Mouse (Mus musculus): Measurements from ENCODE around the gene Nol4l. TPM values are rescaled to one million over a fixed set of nuclear protein-coding genes. Genes with fewer than 3 reads are reported as not detected.

Gene Nol4l
- polyA plus RNA-seq, 1 experiment from 2014 or later = 5.8 TPM

DNA sequence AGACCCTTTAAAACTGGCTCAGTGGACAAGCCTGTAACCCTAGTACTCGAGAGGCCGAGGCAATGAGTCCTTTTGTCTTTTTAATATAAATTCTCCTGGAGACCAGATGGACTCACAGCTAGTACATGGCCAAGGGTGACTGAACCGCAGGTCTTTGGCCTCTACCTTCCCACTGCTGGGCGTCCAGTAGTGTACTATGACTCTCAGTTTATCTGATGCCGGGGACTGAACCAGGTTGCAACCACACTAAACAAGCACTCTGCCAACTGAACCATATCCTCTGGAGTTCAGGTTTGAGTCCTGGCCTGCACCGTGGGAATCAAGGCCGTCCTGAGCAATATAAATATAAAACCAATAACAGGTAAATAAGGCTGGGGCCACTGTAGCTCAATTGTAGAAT, 24.8 kb upstream of the Nol4l start:
- Histone ChIP-seq H3K4me3 (ENCODE audit: inconsistent target) (no peak overlapping the region), H3K79me2 (ENCODE audit: inconsistent target) (no peaks in the 10 kb centered on the region), H3K27ac (no peak overlapping the region), H3K36me3 (ENCODE audit: inconsistent target) (no peaks in the 10 kb centered on the region)
- WGBS (ENCODE audit: missing documents) = 87% methylated on average over 7 of the region's 7 CpGs

DNA sequence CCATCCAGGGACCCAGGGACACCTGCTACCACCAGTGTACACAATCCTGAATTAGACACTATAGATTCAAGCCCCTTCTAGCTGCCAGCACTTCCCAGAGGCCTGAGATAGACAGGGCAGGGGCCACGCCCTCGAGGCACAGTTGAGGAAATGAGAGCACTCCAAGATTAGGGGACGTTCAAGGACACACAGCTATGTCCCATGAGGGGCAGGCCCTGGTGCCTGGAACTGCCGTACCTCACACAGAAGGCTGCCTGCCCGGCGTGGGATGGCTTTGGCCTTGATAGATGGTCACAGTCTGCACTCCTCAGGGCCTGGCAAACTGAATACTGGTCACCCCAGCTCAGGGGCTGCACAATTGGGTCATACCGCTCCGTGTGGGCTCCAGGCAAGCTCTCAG, 19.7 kb upstream of the Nol4l start:
- no peak overlapping the region for H3K4me3 ChIP-seq (ENCODE audit: inconsistent target)
- WGBS (ENCODE audit: missing documents) = 67% methylated on average over 8 of the region's 8 CpGs
- H3K79me2 ChIP-seq (ENCODE audit: inconsistent target) = no peaks in the 10 kb centered on the region
- H3K27ac ChIP-seq = no peak overlapping the region
- no peaks in the 10 kb centered on the region for H3K36me3 ChIP-seq (ENCODE audit: inconsistent target)

DNA sequence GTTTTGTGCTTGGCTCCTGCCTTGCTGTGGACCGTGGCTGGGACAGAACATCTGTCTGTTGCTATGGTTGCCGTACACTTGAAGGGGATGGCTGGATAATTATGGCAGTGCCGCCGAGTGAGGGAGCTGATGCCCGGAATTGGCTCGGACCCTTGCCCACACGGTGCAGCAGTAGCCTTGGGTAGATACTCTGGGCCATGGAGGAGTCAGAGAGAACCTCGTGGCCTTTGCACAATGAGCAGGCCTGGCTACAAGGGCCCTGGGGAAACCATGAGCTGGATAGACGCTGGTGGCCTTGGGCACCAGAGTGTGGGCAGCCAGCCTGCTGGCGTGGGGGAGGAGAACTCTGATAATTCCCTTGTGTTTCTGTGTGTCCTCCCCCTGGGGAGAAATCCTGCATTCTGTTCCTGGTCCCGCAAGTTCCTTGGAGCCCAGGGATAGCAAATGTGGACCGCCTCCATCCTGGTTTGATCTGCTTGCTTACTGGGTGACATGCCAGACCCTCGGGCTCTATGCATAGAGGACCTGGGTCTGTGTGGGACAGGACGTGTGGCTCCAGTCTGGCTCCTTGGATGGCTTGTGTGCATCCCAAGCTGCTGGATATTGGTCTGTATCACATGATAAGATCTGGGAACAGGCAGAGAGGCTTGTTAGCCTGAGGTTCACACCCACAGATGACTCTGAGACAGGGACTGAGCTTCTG, 18.6 kb upstream of the Nol4l start:
- 91% methylated on average over 14 of the region's 14 CpGs for WGBS (ENCODE audit: missing documents)
- H3K4me3 ChIP-seq (ENCODE audit: inconsistent target) = no peak overlapping the region
- no peak overlapping the region for H3K27ac ChIP-seq
- no peaks in the 10 kb centered on the region for H3K36me3 ChIP-seq (ENCODE audit: inconsistent target)
- H3K79me2 ChIP-seq (ENCODE audit: inconsistent target) = no peaks in the 10 kb centered on the region

DNA sequence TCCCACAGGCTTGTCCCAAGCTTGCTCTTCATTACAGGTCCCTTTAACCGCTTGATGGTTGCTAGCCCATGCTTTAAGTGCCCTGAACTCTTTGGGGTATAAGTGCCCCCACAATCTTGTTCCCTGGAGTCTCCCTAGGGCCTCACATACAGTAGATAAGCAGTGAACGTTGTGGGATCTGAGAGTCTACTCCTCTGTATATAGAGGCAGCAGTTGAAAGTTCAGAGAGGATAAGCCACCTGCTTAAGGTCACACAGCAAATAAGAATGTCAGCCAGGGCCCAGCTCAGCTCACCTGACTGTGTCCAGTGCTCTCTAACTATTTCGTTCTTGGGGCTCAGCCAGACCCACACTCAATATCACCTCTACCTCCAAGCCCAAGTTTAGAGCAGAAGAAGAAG, 17.9 kb upstream of the Nol4l start:
- H3K36me3 ChIP-seq (ENCODE audit: inconsistent target) = no peaks in the 10 kb centered on the region
- no peak overlapping the region for H3K4me3 ChIP-seq (ENCODE audit: inconsistent target)
- WGBS (ENCODE audit: missing documents) = 90% methylated on average over 3 of the region's 3 CpGs
- H3K27ac ChIP-seq = no peak overlapping the region
- H3K79me2 ChIP-seq (ENCODE audit: inconsistent target) = no peaks in the 10 kb centered on the region

DNA sequence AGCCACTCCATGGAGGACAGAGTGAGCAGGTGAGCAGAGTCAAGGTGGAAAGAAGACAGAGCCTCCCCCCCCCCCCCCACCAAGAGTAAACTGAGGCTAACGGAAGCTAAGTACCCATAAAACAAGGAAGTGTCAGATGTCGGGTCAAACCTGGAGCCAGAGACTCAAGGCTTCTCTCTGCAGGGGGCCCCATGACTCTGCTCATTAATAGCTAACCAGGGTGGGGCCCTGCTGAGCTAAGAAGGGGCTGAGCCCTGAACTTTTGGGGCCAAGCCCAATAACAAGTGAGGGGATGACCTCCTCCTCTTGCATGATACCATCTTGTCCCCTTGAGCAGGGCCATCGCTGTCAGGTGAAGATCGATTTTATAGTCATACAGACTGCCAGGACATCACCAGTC, 17.2 kb upstream of the Nol4l start:
- 72% methylated on average over 3 of the region's 4 CpGs for WGBS (ENCODE audit: missing documents)
- H3K27ac ChIP-seq = no peak overlapping the region

DNA sequence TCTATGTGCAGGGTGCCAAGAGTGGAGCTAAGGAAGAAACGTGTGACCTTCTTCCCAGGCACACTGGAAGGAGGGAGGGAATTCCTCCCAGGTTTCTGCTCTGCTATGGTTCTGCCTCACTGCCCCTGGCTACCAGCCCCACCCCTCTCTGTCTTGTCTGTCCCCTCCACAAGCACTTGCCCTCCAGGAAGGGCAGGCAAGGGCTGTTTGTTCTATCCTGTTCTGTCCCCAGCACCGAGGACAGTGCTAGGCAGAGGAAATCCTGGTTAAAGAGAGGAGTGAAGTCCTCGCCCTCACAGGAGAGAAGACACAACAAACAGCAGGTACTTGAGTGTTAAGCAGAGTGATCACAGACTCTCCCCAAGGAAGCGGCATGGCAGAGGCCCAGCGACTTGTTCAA, 16.7 kb upstream of the Nol4l start:
- 75% methylated on average over 5 of the region's 5 CpGs for WGBS (ENCODE audit: missing documents)
- no peaks in the 10 kb centered on the region for H3K79me2 ChIP-seq (ENCODE audit: inconsistent target)
- no peaks in the 10 kb centered on the region for H3K36me3 ChIP-seq (ENCODE audit: inconsistent target)
- H3K27ac ChIP-seq = no peak overlapping the region
- H3K4me3 ChIP-seq (ENCODE audit: inconsistent target) = no peak overlapping the region

More for the DNA sequence above, 17.2 kb upstream of the Nol4l start:
- H3K36me3 ChIP-seq (ENCODE audit: inconsistent target) = no peaks in the 10 kb centered on the region
- H3K4me3 ChIP-seq (ENCODE audit: inconsistent target) = no peak overlapping the region
- no peaks in the 10 kb centered on the region for H3K79me2 ChIP-seq (ENCODE audit: inconsistent target)

DNA sequence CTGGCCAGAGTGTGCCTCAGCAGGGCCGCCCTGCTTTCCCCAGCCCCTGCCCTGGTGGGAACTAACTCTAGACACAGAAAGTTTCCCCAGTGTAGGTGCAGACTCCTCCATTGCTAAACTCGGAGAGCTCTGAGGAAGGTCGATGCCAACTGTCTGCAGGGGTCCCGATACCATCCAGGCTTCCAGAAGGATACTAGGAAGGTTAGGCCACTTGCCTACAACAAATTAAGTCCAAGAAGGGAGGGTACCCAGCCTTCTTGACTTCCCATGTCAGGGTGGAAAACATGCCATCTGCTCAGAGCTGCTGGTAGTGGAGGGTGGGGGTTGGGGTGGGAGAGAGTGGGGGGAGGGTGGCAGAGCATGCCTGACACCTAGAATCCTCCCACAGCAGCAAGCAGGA, 15.0 kb upstream of the Nol4l start:
- Histone ChIP-seq H3K79me2 (ENCODE audit: inconsistent target) (no peaks in the 10 kb centered on the region), H3K4me3 (ENCODE audit: inconsistent target) (peak overlapping the region; percentile 1; the same call in 1 of the 2 replicates), H3K27ac (peak overlapping the region; percentile 99), H3K36me3 (ENCODE audit: inconsistent target) (no peaks in the 10 kb centered on the region)
- WGBS (ENCODE audit: missing documents) = 73% methylated on average over 4 of the region's 4 CpGs

DNA sequence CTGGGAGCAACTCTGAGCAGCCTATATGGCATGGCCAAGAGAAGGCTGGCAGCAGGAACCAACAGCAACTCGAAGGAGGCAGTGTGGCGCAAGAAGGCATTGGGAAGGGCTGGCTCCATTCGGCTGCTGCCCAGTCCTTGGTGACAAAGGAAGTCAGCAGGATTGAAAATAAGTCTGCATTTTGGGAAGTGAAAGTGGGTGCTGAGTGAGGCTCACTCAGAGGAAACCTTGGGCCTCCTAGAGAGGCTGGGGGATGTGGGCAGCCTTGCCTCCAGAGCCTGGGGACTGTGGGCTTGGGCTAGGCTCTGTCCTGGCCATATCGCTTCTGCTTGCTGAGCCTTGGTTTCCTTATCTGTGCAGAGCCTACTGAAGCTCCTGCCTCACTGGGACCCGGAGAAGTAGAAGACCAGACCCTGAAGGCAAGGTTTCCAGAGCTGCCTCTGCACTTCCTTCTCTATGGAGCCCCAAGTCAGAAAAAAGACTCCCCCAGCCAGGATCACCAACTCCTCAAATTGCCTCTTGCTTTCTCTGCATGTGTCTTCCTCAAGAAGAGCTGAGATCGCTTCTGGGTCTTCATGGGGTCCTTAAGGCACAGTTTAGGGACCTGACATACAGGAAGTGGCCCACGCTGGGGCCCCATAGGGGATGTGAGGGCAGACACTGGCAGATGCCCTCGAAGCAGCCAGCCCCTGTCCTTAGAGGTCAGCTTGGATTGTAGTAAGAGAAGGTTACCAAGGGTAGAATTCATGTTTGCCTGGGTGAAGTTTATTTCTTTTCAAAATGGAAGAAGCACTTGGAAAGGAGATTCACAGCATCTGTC, 14.3 kb upstream of the Nol4l start:
- peak overlapping the region; percentile 1; the same call in 1 of the 2 replicates for H3K4me3 ChIP-seq (ENCODE audit: inconsistent target)
- WGBS (ENCODE audit: missing documents) = under 1% methylated on average over 8 of the region's 8 CpGs
- H3K27ac ChIP-seq = peak overlapping the region; percentile 99

DNA sequence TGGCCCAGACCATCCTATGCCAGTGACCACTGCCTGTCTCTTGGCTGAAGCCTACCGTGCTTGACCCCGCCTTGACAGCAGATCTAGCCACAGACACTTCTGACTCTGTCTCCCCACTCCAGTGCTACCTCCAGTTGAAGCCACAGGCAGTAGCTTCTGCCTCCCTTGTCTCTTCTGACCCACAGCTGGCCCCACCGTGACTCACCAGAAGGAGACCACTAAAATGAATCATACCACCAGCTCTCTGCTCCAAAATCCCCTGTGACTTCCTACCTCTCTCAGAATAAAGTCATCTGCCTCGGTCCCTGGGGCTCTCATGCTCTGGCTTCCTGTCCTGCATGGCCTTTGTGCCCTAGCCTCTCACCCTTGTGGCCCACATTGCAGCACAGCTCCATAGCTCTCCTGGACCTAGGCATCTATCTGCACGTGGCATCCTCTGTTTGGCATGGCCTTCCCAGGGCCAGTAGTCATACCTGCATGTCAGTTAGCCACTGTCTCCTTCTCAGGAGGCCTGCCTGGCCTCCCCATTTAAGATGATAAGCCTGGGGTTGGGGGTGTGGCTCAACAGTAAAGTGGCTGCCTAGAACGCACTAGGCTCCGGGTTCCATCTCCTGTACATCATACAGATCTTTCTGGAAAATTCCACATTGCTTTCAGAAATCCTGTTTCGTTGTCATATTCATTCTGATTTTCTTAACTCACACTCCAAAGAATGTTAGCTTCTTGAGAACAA, 13.3 kb upstream of the Nol4l start:
- Histone ChIP-seq H3K27ac (peak overlapping the region; percentile 99), H3K36me3 (ENCODE audit: inconsistent target) (no peaks in the 10 kb centered on the region), H3K4me3 (ENCODE audit: inconsistent target) (no peak overlapping the region), H3K79me2 (ENCODE audit: inconsistent target) (no peaks in the 10 kb centered on the region)
- 46% methylated on average over 8 of the region's 8 CpGs for WGBS (ENCODE audit: missing documents)

More for the DNA sequence above, 14.3 kb upstream of the Nol4l start:
- H3K36me3 ChIP-seq (ENCODE audit: inconsistent target) = no peaks in the 10 kb centered on the region
- no peaks in the 10 kb centered on the region for H3K79me2 ChIP-seq (ENCODE audit: inconsistent target)

DNA sequence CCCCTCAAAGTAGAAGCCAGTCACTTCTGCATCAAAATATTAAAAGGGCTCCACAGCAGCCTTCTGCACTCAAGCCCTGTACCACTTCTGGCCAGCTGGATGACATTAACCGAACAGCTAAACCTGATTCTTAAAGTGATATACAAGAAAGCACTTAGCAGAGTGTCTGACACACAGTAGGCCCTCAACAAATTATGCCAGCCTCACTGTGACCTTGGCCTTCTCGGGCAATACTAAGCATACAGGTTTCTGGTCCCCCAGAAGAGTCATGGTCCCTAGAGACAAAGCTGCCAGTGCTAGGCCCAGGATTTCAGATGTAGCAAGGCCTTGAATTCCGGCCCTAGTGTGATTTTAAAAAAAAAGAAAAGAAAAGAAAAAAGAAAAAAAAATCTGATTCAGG, 9.1 kb upstream of the Nol4l start:
- WGBS (ENCODE audit: missing documents) = 90% methylated on average over 3 of the region's 3 CpGs
- Histone ChIP-seq H3K27ac (no peak overlapping the region), H3K4me3 (ENCODE audit: inconsistent target) (no peak overlapping the region), H3K36me3 (ENCODE audit: inconsistent target) (no peaks in the 10 kb centered on the region), H3K79me2 (ENCODE audit: inconsistent target) (no peaks in the 10 kb centered on the region)

DNA sequence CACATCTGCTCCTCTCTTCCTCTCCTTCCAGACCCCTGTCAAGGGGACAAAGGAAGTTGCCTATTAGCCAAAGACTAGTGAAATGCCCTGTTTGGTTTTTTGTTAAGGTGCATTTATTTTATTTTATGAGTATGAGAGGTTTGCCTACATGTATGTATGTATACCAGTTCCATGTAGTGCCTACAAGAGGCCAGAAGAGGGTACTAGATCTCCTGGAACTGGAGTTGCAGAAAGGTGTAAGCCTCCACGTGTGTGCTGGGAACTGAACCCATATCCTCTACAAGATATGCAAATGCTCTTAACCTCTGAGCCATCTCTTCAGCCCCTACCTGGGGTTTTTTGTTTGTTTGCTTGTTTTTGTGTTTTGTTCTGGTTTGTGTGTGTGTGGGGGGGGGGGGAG, 4.2 kb upstream of the Nol4l start:
- H3K36me3 ChIP-seq (ENCODE audit: inconsistent target) = no peaks in the 10 kb centered on the region
- H3K79me2 ChIP-seq (ENCODE audit: inconsistent target) = no peaks in the 10 kb centered on the region
- no peak overlapping the region for H3K4me3 ChIP-seq (ENCODE audit: inconsistent target)
- WGBS (ENCODE audit: missing documents) = no CpG with 5 or more reads among the region's 1 CpGs
- no peak overlapping the region for H3K27ac ChIP-seq

DNA sequence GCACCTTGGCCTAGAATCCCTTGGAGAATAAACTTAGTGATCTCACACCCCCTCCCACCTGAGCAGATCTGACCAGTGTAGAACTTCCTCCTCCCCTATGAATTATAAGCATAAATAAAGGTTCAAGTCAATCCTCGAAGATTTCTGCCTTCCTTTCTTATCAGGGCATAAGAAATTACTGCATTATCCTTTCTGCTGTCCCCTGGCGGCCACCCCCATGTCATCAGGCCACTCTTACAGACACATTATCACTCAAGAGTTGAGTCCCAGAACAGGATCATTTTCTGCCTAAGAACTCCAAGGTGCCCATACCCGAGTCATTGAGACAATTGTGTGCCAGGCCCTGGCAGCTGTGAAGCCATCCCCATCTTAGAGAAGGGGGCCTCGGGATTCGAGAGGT, 1.2 kb upstream of the Nol4l start:
- H3K4me3 ChIP-seq (ENCODE audit: inconsistent target) = no peak overlapping the region
- H3K79me2 ChIP-seq (ENCODE audit: inconsistent target) = peaks cover 16% of the 10 kb centered on the region
- no peak overlapping the region for H3K27ac ChIP-seq
- no peaks in the 10 kb centered on the region for H3K36me3 ChIP-seq (ENCODE audit: inconsistent target)
- 75% methylated on average over 5 of the region's 5 CpGs for WGBS (ENCODE audit: missing documents)

DNA sequence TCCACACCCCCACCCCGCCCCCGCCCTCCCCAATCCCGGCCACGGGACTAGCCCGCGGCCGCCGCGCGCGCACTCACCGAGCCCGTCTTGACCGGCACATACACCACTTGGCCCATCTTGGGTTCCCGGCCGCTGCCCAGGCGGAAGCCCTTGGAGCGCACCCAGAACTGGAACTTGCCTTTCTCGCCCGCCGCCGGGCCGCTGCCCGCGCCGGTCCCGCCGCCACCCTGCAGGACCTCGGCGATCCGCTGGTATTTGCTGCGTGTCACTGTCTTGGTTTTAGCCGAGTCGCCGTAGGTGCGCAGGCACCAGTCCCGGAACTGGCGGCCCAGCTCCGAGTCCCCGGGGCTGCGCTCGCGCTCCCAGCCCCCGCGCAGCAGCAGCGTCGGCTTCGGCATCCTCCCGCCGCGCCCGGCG, 398 bp downstream of the Nol4l start:
- Histone ChIP-seq H3K79me2 (ENCODE audit: inconsistent target) (peaks cover 32% of the 10 kb centered on the region), H3K36me3 (ENCODE audit: inconsistent target) (no peaks in the 10 kb centered on the region), H3K27ac (no peak overlapping the region), H3K4me3 (ENCODE audit: inconsistent target) (peak overlapping the region; percentile 2; the same call in 1 of the 2 replicates)
- under 1% methylated on average over 31 of the region's 53 CpGs for WGBS (ENCODE audit: missing documents)

DNA sequence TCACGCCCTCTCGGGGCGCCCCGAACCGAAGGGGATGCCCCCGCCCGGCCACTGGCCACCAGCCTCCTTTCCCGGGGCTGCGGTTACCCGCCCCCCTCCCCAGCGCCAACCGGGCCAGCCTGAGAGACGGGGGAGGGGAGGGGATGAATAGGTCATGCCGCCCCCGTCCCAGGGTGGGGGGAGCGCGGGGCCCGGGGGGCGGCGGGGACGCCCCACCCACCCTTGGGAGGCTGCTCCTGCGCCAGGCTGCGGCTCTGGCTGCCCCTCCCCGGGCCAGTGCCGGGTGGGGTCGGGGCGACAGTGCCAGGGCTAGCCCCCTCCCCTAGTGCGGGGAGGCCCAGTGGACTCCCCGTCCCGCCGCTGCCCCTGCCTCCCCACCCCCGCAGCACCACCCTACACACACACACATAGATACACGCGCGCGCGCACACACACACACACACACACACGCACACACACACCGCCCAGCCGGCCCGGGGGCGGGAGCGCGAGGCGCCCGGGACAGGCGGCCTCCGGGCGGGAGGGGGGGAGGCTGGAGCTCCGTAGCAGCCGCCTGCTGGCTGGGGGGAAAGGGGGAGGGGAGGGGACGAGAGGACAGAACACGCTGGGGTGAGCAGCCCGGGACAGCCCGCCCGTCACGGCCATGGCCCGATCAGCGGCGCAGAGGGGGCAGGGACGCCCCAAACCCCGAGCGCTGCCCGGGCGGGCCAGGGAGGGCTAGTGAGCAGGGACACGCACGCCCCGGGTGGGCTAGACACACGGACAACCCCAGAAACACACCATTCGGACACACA, 1.0 kb downstream of the Nol4l start:
- no peaks in the 10 kb centered on the region for H3K36me3 ChIP-seq (ENCODE audit: inconsistent target)
- under 1% methylated on average over 29 of the region's 70 CpGs for WGBS (ENCODE audit: missing documents)
- H3K4me3 ChIP-seq (ENCODE audit: inconsistent target) = peak overlapping the region; percentile 2; the same call in 1 of the 2 replicates
- no peak overlapping the region for H3K27ac ChIP-seq
- H3K79me2 ChIP-seq (ENCODE audit: inconsistent target) = peaks cover 38% of the 10 kb centered on the region

All from macrophage (primary cell).